Mouse (Mus musculus) kidney, adult 18-20 months (tissue): ENCODE data around the gene Casp3.

Source experiments
- DNase-seq: peaks from one replicate; pipeline ENCODE4 v3.0.0; 2021

Casp3 gene

GRCm38 (mm10) chr8:46611557-46611956 is 5.5 kb upstream of the Casp3 start:
- DNase-seq, result no peak

GRCm38 (mm10) chr8:46612913-46613312 is 4.2 kb upstream of the Casp3 start:
- no peak for DNase-seq

GRCm38 (mm10) chr8:46613377-46613776 is 3.7 kb upstream of the Casp3 start:
- peak; percentile 18 for DNase-seq

- DNase-seq, result no peak
Measured at GRCm38 (mm10) chr8:46615936-46616335, 1.2 kb upstream of the Casp3 start.

GRCm38 (mm10) chr8:46617690-46618620 is 864 bp downstream of the Casp3 start:
- peak; percentile 28 for DNase-seq

- DNase-seq, result peak; percentile 13
Measured at GRCm38 (mm10) chr8:46618639-46619320, 1.7 kb downstream of the Casp3 start.

- DNase-seq, result no peak
Measured at GRCm38 (mm10) chr8:46622446-46623270, 5.6 kb downstream of the Casp3 start.

GRCm38 (mm10) chr8:46625166-46625565 is 8.1 kb downstream of the Casp3 start:
- no peak for DNase-seq

GRCm38 (mm10) chr8:46626642-46627041 is 9.6 kb downstream of the Casp3 start:
- DNase-seq, result no peak

- DNase-seq, result peak; percentile 8
Measured at GRCm38 (mm10) chr8:46627881-46628280, 10.8 kb downstream of the Casp3 start.

GRCm38 (mm10) chr8:46628645-46629044 is 11.6 kb downstream of the Casp3 start:
- no peak for DNase-seq

GRCm38 (mm10) chr8:46630422-46630821 is 13.3 kb downstream of the Casp3 start:
- DNase-seq, result no peak

GRCm38 (mm10) chr8:46630932-46631331 is 13.8 kb downstream of the Casp3 start:
- DNase-seq, result no peak

- DNase-seq, result peak; percentile 48
Measured at GRCm38 (mm10) chr8:46639010-46639571, 22.0 kb downstream of the Casp3 start.

- no peak for DNase-seq
Measured at GRCm38 (mm10) chr8:46639852-46640251, 22.8 kb downstream of the Casp3 start.

GRCm38 (mm10) chr8:46641272-46641671 is 24.2 kb downstream of the Casp3 start:
- DNase-seq, result no peak

- no peak for DNase-seq
Measured at GRCm38 (mm10) chr8:46648421-46648820, 31.3 kb downstream of the Casp3 start.

- peak; percentile 38 for DNase-seq
Measured at GRCm38 (mm10) chr8:46651872-46652271, 34.8 kb downstream of the Casp3 start.

GRCm38 (mm10) chr8:46655919-46656318 is 38.8 kb downstream of the Casp3 start:
- DNase-seq, result no peak

- peak; percentile 77 for DNase-seq
Measured at GRCm38 (mm10) chr8:46671496-46671895, 54.4 kb downstream of the Casp3 start.

GRCm38 (mm10) chr8:46680671-46681365 is 63.7 kb downstream of the Casp3 start:
- no peak for DNase-seq
